Mouse (Mus musculus) heart, embryonic 14.5 days (tissue): ENCODE results near the gene Ece1. TPM values are rescaled to one million over a fixed set of nuclear protein-coding genes. Genes with fewer than 3 reads are reported as not detected.

Experiments used
- ATAC-seq: fragments of 200-750 bp; cut with Nextera tagmentation; 2 replicates; pipeline ENCODE4 v1.8.0; 2017; ENCODE audit warnings: low read depth, moderate TSS enrichment; ENCODE audit not compliant: insufficient number of reproducible peaks, insufficient read depth, low FRiP score
- H3K27ac ChIP-seq, 2 experiments: fragments of 200-500 bp in 1 of 2; fragments of 300-500 bp in 1 of 2; sonication (generic) in 1 of 2; replicated peaks in 1 of 2; 2 replicates each; pipeline ENCODE4 v1.5.1; 2012 to 2014; ENCODE audit warnings: low read depth in 2 of 2, low read length in 2 of 2, control low read depth in 1 of 2, mild to moderate bottlenecking in 1 of 2, mixed read lengths in 1 of 2; ENCODE audit not compliant: control insufficient read depth in 1 of 2, insufficient read depth in 1 of 2
- H3K27me3 ChIP-seq: fragments of 300-500 bp; sonication (generic); 2 replicates; pipeline ENCODE4 v1.6.1; 2014; ENCODE audit warnings: mild to moderate bottlenecking, low read length, control low read depth; ENCODE audit not compliant: control insufficient read depth, insufficient read depth
- H3K36me3 ChIP-seq: fragments of 300-500 bp; sonication (generic); 2 replicates; pipeline ENCODE4 v1.6.1; 2014; ENCODE audit warnings: mild to moderate bottlenecking, control low read depth, low read length, mixed read lengths; ENCODE audit not compliant: control insufficient read depth, insufficient read depth
- H3K4me1 ChIP-seq, 2 experiments: fragments of 200-500 bp in 1 of 2; fragments of 300-500 bp in 1 of 2; sonication (generic) in 1 of 2; 2 replicates each; pipeline ENCODE4 v1.6.1; 2012 to 2014; ENCODE audit warnings: low read length in 2 of 2, control low read depth in 1 of 2, mixed read lengths in 1 of 2; ENCODE audit not compliant: control insufficient read depth in 2 of 2, insufficient read depth in 2 of 2
- H3K4me2 ChIP-seq: fragments of 300-500 bp; sonication (generic); 2 replicates; pipeline ENCODE4 v1.6.1; 2014; ENCODE audit warnings: mild to moderate bottlenecking, low read length
- H3K4me3 ChIP-seq, 2 experiments: fragments of 200-500 bp in 1 of 2; fragments of 300-500 bp in 1 of 2; sonication (generic) in 1 of 2; 2 replicates each; pipeline ENCODE4 v1.5.1; 2012 to 2014; ENCODE audit warnings: low read length in 2 of 2, mild to moderate bottlenecking in 2 of 2, control low read depth in 1 of 2, low read depth in 1 of 2, moderate library complexity in 1 of 2; ENCODE audit not compliant: control insufficient read depth in 1 of 2, insufficient read depth in 1 of 2
- H3K9ac ChIP-seq: fragments of 300-500 bp; sonication (generic); 2 replicates; pipeline ENCODE4 v1.6.1; 2014; ENCODE audit warnings: mild to moderate bottlenecking, low read length
- H3K9me3 ChIP-seq: fragments of 300-500 bp; sonication (generic); 2 replicates; pipeline ENCODE4 v1.6.1; 2016; ENCODE audit warnings: low read length, control low read depth; ENCODE audit not compliant: control insufficient read depth
- WGBS: fragments of 180-500 bp; shearing (Covaris S2); extraction: QIAGEN DNeasy Blood & Tissue Kit; methylation state at CpG from one replicate; pipeline ENCODE4 v1.1.7; 2014; 5-methylcytosine and 5-hydroxymethylcytosine counted together
- polyA plus RNA-seq: library from polyadenylated mRNA; unstranded; fragments of >200 nt; fragmentation: Nextera tagmentation; extraction: Ambion mirVana; gene quantifications from 2 replicates; pipeline ENCODE4 v1.2.1, GENCODE M21; 2014

The Ece1 gene
- polyA plus RNA-seq, 1 experiment from 2014 or later = 92.8 TPM

DNA sequence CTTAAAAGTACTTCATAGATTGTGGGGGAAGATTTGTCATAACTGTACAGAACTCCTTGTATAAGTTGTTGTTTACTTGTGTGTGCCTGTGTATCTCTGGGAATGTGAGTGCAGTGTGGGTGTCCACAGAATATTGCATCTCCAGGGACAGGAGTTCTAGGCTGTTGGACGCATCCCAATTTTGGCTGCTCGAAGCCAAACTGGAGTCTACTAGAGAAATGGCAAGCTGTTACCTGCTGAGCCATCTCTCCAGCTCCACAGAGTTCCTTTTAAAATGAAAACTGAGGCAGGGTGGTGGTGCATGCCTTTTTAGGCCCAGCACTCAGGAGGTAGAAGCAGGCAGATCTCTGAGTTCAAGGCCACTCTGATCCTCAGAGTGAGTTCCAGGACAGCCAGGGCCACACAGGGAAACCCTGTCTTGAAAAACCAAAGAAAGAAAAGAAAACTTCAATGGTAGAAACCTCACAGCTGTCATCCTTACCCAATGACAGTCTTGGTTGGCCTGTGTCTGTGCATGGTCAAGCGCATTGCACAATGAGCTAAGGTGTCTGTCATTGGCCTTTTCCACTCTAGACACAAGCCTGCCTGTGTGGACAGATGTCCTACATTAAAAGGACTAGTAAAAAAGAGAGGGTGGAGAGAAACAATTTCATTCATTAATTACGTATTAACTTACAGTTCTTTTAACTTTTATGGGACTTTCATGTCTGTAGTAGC, 147.9 kb downstream of the Ece1 start:
- peaks cover 60% of the 10 kb centered on the region for H3K36me3 ChIP-seq
- 93% methylated on average over 4 of the region's 4 CpGs for WGBS

DNA sequence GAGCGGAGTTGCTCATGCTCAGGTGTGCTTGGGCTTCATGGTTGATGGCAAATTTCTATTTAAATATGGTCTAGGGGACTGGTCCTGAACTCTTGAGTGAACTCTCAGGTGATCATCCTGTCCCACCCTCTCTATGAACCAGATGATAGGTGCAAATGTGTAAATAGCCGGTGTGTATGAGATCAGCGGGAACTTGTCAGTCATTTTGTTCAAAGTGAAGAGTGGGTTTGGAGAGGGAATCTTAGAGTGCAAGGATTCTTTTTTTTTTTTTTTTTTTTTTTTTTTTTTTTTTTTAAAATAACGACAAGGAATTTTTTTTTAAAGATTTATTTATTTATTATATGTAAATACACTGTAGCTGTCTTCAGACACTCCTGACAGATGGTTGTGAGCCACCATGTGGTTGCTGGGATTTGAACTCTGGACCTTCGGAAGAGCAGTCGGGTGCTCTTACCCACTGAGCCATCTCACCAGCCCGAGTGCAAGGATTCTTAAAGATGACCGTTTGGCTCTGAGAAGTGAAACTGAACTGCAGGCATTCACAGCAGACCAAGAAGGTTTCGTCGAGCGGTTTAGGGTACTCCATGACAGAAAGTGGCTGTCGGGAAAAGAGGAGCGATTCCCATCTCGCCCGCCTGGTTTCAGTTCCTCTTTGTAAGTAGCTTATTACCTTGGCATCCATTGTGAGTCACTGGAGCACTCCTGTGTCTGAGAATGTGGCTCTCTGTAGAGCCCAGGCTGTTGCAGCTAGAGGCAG, 151.9 kb downstream of the Ece1 start:
- ATAC-seq = no peak
- H3K36me3 ChIP-seq = peaks cover 67% of the 10 kb centered on the region

More for the DNA sequence above, 147.9 kb downstream of the Ece1 start:
- H3K4me1 ChIP-seq = no peaks in the 10 kb centered on the region
- H3K9ac ChIP-seq = no peak overlapping the region
- H3K27ac ChIP-seq = no peak overlapping the region
- no peak for ATAC-seq
- no peak overlapping the region for H3K4me2 ChIP-seq
- no peaks in the 10 kb centered on the region for H3K27me3 ChIP-seq
- H3K9me3 ChIP-seq = no peaks in the 10 kb centered on the region
- no peak overlapping the region for H3K4me3 ChIP-seq

More for the DNA sequence above, 151.9 kb downstream of the Ece1 start:
- 89% methylated on average over 15 of the region's 15 CpGs for WGBS
- Histone ChIP-seq H3K27me3 (no peaks in the 10 kb centered on the region), H3K4me2 (no peak overlapping the region), H3K9ac (no peak overlapping the region), H3K4me1 (peaks cover 0 to 9% of the 10 kb centered on the region in 2 experiments; a peak in 1 of 4 replicates), H3K27ac (no peak overlapping the region), H3K9me3 (no peaks in the 10 kb centered on the region), H3K4me3 (no peak overlapping the region)

Other genes starting within 250 kb of the Ece1 start
- 3.9 and 5.0 TPM in 2 replicates for gene Rap1gap, start 197.5 kb upstream of the Ece1 start, polyA plus RNA-seq
- gene Alpl, start 65.9 kb upstream of the Ece1 start, polyA plus RNA-seq = 2.2 and 3.0 TPM in 2 replicates
- gene Eif4g3, start 130.8 kb downstream of the Ece1 start, polyA plus RNA-seq = 24.9 and 25.1 TPM in 2 replicates